Mouse (Mus musculus) CD8-positive naive resting alpha-beta T cell, adult 2 months (primary cell): Measurements from ENCODE around the gene Fam32a.

Experiments
- DNase-seq, 2 experiments: peaks; one replicate each; pipeline ENCODE4 v3.0.0; 2022; ENCODE audit warnings: low read depth in 2 of 2, low spot score in 2 of 2

Gene Fam32a

GRCm38 (mm10) chr8:72239499-72240402 is 20.2 kb downstream of the Fam32a start, which contains the start of gene Ap1m1:
Gene Ap1m1, plus strand, starts transcription at chr8:72240018.
- DNase-seq: peak; percentile 94

- DNase-seq: no peak
Measured at GRCm38 (mm10) chr8:72240403-72240763, 20.9 kb downstream of the Fam32a start.

GRCm38 (mm10) chr8:72240951-72241350 is 21.4 kb downstream of the Fam32a start:
- no peak for DNase-seq

GRCm38 (mm10) chr8:72242226-72242625 is 22.7 kb downstream of the Fam32a start:
- DNase-seq: no peak

GRCm38 (mm10) chr8:72244610-72245009 is 25.1 kb downstream of the Fam32a start:
- no peak for DNase-seq

- DNase-seq: peak in 1 of 2 experiments; percentile 42
Measured at GRCm38 (mm10) chr8:72257171-72257901, 37.8 kb downstream of the Fam32a start.

- no peak for DNase-seq
Measured at GRCm38 (mm10) chr8:72257902-72258238, 38.3 kb downstream of the Fam32a start.

GRCm38 (mm10) chr8:72259862-72260261 is 40.3 kb downstream of the Fam32a start:
- no peak for DNase-seq

- no peak for DNase-seq
Measured at GRCm38 (mm10) chr8:72260585-72260984, 41.1 kb downstream of the Fam32a start.

- peak; percentile 69 to 87 for DNase-seq
Measured at GRCm38 (mm10) chr8:72261019-72261418, 41.5 kb downstream of the Fam32a start.

GRCm38 (mm10) chr8:72261431-72261830 is 41.9 kb downstream of the Fam32a start:
- DNase-seq: no peak

GRCm38 (mm10) chr8:72261872-72262271 is 42.3 kb downstream of the Fam32a start:
- DNase-seq: no peak

- DNase-seq: no peak
Measured at GRCm38 (mm10) chr8:72262756-72263155, 43.2 kb downstream of the Fam32a start.

- no peak for DNase-seq
Measured at GRCm38 (mm10) chr8:72263451-72263850, 43.9 kb downstream of the Fam32a start.

GRCm38 (mm10) chr8:72265342-72265741 is 45.8 kb downstream of the Fam32a start:
- DNase-seq: no peak

- no peak for DNase-seq
Measured at GRCm38 (mm10) chr8:72266671-72267070, 47.1 kb downstream of the Fam32a start.

- no peak for DNase-seq
Measured at GRCm38 (mm10) chr8:72267106-72267505, 47.6 kb downstream of the Fam32a start.

GRCm38 (mm10) chr8:72268356-72268755 is 48.8 kb downstream of the Fam32a start:
- DNase-seq: no peak

GRCm38 (mm10) chr8:72270606-72271005 is 51.1 kb downstream of the Fam32a start:
- no peak for DNase-seq

- no peak for DNase-seq
Measured at GRCm38 (mm10) chr8:72271051-72271660, 51.6 kb downstream of the Fam32a start.

- no peak for DNase-seq
Measured at GRCm38 (mm10) chr8:72271691-72272090, 52.2 kb downstream of the Fam32a start.

GRCm38 (mm10) chr8:72272361-72272760 is 52.8 kb downstream of the Fam32a start:
- peak; percentile 80 to 86 for DNase-seq
